Mouse (Mus musculus) liver, adult 2 months (tissue): ENCODE measurements around the gene Btg2. TPM values are rescaled to one million over a fixed set of nuclear protein-coding genes. Genes with fewer than 3 reads are reported as not detected.

Experiments
- DNase-seq: peaks from one replicate; pipeline ENCODE4 v3.0.0-alpha.2; 2011; ENCODE audit warnings: low read depth, low spot score; ENCODE audit errors: extremely low read depth
- H3K27ac ChIP-seq: fragments of 200-500 bp; replicated peaks from 2 replicates; pipeline ENCODE4 v1.5.1; 2012; ENCODE audit warnings: low read depth, mild to moderate bottlenecking, control low read depth, inconsistent platforms, low read length; ENCODE audit not compliant: insufficient read depth
- H3K27me3 ChIP-seq: fragments of 200-500 bp; 2 replicates; pipeline ENCODE4 v1.6.1; 2012; ENCODE audit warnings: mild to moderate bottlenecking, moderate library complexity, low read length, inconsistent platforms; ENCODE audit not compliant: control insufficient read depth, insufficient read depth
- H3K36me3 ChIP-seq: fragments of 200-500 bp; 2 replicates; pipeline ENCODE4 v1.6.1; 2012; ENCODE audit warnings: low read length, inconsistent platforms; ENCODE audit not compliant: control insufficient read depth, insufficient read depth
- H3K4me1 ChIP-seq: fragments of 200-500 bp; 2 replicates; pipeline ENCODE4 v1.6.1; 2011; ENCODE audit warnings: low read length; ENCODE audit not compliant: control insufficient read depth, insufficient read depth
- H3K4me3 ChIP-seq: fragments of 200-500 bp; 2 replicates; pipeline ENCODE4 v1.5.1; 2011; ENCODE audit warnings: low read depth, mild to moderate bottlenecking, control low read depth, low read length, moderate library complexity; ENCODE audit not compliant: insufficient read depth
- H3K79me2 ChIP-seq: fragments of 200-500 bp; 2 replicates; pipeline ENCODE4 v1.6.1; 2012; ENCODE audit warnings: inconsistent platforms, mild to moderate bottlenecking, low read length, moderate library complexity; ENCODE audit not compliant: control insufficient read depth, insufficient read depth
- H3K9ac ChIP-seq: fragments of 200-500 bp; 2 replicates; pipeline ENCODE4 v1.6.1; 2012; ENCODE audit warnings: low read depth, mild to moderate bottlenecking, control low read depth, inconsistent platforms, low read length
- CTCF ChIP-seq: fragments of 200-500 bp; IDR thresholded peaks from 2 replicates; pipeline ENCODE4 v1.5.1; 2011; ENCODE audit warnings: low read depth, low read length, control low read depth
- POLR2A ChIP-seq: fragments of 200-500 bp; IDR thresholded peaks from 2 replicates; pipeline ENCODE4 v1.6.1; 2011; ENCODE audit warnings: low read length, control low read depth; ENCODE audit not compliant: insufficient read depth; ENCODE audit errors: extremely low read depth
- WGBS: fragments of 180-500 bp; shearing (Covaris S2); methylation state at CpG from one replicate; pipeline ENCODE4 v1.1.7; 2018; 5-methylcytosine and 5-hydroxymethylcytosine counted together
- polyA plus RNA-seq: library from polyadenylated mRNA; depleted of rRNA; stranded (reverse); fragments of >200 nt; gene quantifications from 2 replicates; pipeline ENCODE4 v1.2.3, GENCODE M21; 2012
- total RNA-seq: library from RNA; depleted of rRNA; stranded (reverse); fragments of >200 nt; gene quantifications from 2 replicates; pipeline ENCODE4 v1.2.3, GENCODE M21; 2014

Gene Btg2
- total and polyA plus RNA-seq, 2 experiments, result 6.9 to 7.0 TPM

GRCm38 (mm10) chr1:134074184-134074583 is 4.7 kb downstream of the Btg2 start:
- H3K79me2 ChIP-seq, result no peaks in the 10 kb centered on the region; the same call in 1 of the 2 replicates
- TF ChIP-seq POLR2A (no peak), CTCF (no peak)
- H3K4me3 ChIP-seq, result no peak overlapping the region
- WGBS, result 90% methylated on average over 3 of the region's 3 CpGs
- no peak overlapping the region for H3K27ac ChIP-seq
- H3K4me1 ChIP-seq, result peaks cover 12% of the 10 kb centered on the region; the same call in 1 of the 2 replicates
- H3K36me3 ChIP-seq, result no peaks in the 10 kb centered on the region; the same call in 1 of the 2 replicates
- no peak for DNase-seq
- H3K27me3 ChIP-seq, result no peaks in the 10 kb centered on the region
- H3K9ac ChIP-seq, result no peak overlapping the region

DNA sequence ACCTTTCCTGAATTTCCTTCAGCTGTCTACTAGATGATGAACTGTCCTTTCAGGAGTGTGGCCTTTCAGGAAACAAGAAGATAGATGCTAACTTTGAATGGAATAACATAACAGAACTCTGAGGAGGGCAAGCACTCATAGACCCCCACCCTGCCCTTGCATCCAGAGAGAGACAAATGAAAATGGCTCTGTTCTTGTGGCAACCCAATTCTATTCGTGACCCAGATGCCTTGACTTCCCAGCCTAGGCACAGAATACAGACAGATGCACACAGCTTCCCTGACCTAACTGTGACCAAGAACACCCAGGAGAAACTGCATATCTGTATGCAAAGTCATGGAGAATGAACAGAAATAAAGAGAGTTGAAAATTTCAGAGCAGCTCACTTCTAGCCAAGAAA is 5.3 kb downstream of the Btg2 start:
- no peak overlapping the region for H3K9ac ChIP-seq
- no peak overlapping the region for H3K4me3 ChIP-seq
- no peak for TF ChIP-seq POLR2A
- no peak for TF ChIP-seq CTCF
- H3K27me3 ChIP-seq, result no peaks in the 10 kb centered on the region
- WGBS, result 91% methylated on average over 1 of the region's 1 CpGs
- H3K79me2 ChIP-seq, result no peaks in the 10 kb centered on the region; the same call in 1 of the 2 replicates
- no peak for DNase-seq
- H3K36me3 ChIP-seq, result no peaks in the 10 kb centered on the region; the same call in 1 of the 2 replicates
- peaks cover 12% of the 10 kb centered on the region; the same call in 1 of the 2 replicates for H3K4me1 ChIP-seq
- H3K27ac ChIP-seq, result no peak overlapping the region

DNA sequence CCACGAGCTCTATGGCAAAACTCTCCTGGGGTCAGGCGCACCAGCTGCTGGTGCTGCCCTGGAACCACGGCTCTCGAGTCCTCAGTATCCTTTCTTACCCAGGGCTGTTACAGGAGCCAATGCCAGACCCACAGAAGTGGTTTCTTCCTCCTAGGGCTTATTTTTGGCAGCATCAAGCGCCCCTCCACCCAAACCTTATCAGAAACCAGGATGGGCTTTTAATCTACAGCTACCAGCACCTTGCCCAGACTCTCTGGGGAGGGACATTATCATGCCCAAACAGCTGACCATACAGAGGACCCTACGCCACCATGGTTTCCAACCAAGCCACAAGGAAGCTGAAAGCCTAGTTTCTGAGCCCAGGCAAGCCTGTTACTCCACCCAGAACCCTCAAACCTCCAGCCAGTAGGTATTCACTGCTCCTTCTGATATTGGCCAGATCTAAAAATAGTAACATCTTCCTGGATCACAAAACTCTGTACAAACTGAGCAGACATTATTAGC is 5.8 kb downstream of the Btg2 start:
- H3K36me3 ChIP-seq, result no peaks in the 10 kb centered on the region; the same call in 1 of the 2 replicates
- DNase-seq, result no peak
- peaks cover 12% of the 10 kb centered on the region; the same call in 1 of the 2 replicates for H3K4me1 ChIP-seq
- 86% methylated on average over 6 of the region's 6 CpGs for WGBS
- no peak overlapping the region for H3K9ac ChIP-seq
- H3K79me2 ChIP-seq, result no peaks in the 10 kb centered on the region; the same call in 1 of the 2 replicates
- H3K27ac ChIP-seq, result no peak overlapping the region
- TF ChIP-seq CTCF (no peak), POLR2A (no peak)
- no peak overlapping the region for H3K4me3 ChIP-seq
- H3K27me3 ChIP-seq, result no peaks in the 10 kb centered on the region

GRCm38 (mm10) chr1:134071411-134072018 is 7.4 kb downstream of the Btg2 start:
- Histone ChIP-seq H3K9ac (no peak overlapping the region), H3K4me1 (peaks cover 7% of the 10 kb centered on the region; the same call in 1 of the 2 replicates), H3K27ac (peak overlapping the region; percentile 4), H3K4me3 (no peak overlapping the region), H3K27me3 (no peaks in the 10 kb centered on the region), H3K79me2 (no peaks in the 10 kb centered on the region), H3K36me3 (no peaks in the 10 kb centered on the region)
- TF ChIP-seq CTCF (no peak), POLR2A (no peak)
- WGBS, result 25% methylated on average over 10 of the region's 10 CpGs
- DNase-seq, result peak; percentile 77

GRCm38 (mm10) chr1:134070099-134070669 is 8.7 kb downstream of the Btg2 start:
- no peak overlapping the region for H3K9ac ChIP-seq
- WGBS, result 45% methylated on average over 8 of the region's 8 CpGs
- no peaks in the 10 kb centered on the region for H3K36me3 ChIP-seq
- H3K4me3 ChIP-seq, result no peak overlapping the region
- peaks cover 9% of the 10 kb centered on the region for H3K4me1 ChIP-seq
- no peaks in the 10 kb centered on the region for H3K79me2 ChIP-seq
- TF ChIP-seq POLR2A (no peak), CTCF (no peak)
- no peak overlapping the region for H3K27ac ChIP-seq
- H3K27me3 ChIP-seq, result no peaks in the 10 kb centered on the region
- no peak for DNase-seq

DNA sequence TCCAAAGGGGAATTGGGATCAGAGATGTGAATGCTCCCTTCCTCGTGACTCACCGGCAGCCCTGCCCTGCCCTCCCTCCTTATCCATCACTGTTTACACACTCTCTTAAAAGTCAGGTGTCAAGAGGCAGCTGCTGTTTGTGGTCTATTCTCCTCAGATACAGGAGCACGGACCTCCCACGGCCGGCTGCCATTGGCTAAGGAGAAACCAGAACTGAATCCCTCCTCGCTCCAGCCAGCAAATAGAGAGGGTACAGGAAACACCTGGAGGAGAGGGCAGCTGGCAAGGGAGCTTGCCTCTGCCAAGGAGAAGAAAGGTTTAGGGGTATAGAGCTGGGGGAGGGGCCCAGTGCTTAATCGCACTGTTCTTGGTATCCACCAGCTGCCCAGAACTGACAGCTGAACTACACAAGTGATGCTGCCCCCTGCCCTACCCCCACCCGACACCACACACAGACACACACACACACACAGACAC is 11.7 kb downstream of the Btg2 start:
- no peaks in the 10 kb centered on the region for H3K36me3 ChIP-seq
- no peak overlapping the region for H3K27ac ChIP-seq
- H3K79me2 ChIP-seq, result no peaks in the 10 kb centered on the region
- no peak for DNase-seq
- WGBS, result 42% methylated on average over 8 of the region's 8 CpGs
- H3K4me3 ChIP-seq, result no peak overlapping the region
- no peak for TF ChIP-seq CTCF
- TF ChIP-seq POLR2A, result no peak
- H3K9ac ChIP-seq, result no peak overlapping the region
- peaks cover 23% of the 10 kb centered on the region for H3K4me1 ChIP-seq
- H3K27me3 ChIP-seq, result no peaks in the 10 kb centered on the region
